17 mouse cellular contexts compared by ENCODE assay signal in the genomic region with DNA sequence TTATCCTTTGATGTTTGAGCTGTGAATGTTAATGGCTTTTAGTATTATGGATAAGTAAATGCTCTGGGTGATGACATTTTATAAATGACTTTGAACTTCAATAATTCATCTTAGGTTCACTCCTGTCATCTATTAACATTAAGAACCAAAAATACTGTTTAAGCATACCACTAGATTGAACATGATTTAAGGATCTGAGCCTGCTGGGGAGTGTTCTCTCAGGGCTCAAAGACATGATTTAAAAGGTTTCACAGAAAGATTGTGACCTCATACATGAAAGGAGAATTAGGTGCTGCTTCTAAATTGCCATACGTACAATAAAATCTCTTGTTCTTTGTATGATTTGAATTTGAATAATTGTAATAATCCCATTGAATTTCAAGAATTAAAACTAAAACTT.
DNase-seq lines count a peak whose midpoint lies in the region; ATAC-seq and TF ChIP-seq lines count a peak whose summit lies in the region.
"Had no signal": no experiment of that assay in that cellular context is flagged by ENCODE, and none has a peak within 500 bp of the region (broad histone marks: within the 10 kb centered on the region; RNA-seq: fewer than 3 reads in every experiment).

No protein-coding gene starts in this region.

- DNase-seq in forebrain, postnatal 0 days: no peak
- DNase-seq in forebrain, embryonic 11.5 days (ENCODE audit: low spot score): no peak
- DNase-seq in brain, embryonic 14.5 days (ENCODE audit: low read depth): peak; percentile 23
- DNase-seq in mesoderm, embryonic 11.5 days (ENCODE audit: low read depth, low spot score): peak; percentile 12
- DNase-seq: adrenal gland, adult 2 months; adrenal gland, postnatal 10 days; adrenal gland, postnatal 25 days; cerebellum, adult 11-12 months; cerebellum, adult 2 months; cerebellum, adult 9-10 months; cerebellum, postnatal 10 days; cerebellum, postnatal 25 days had no signal

- no peak overlapping the region for H3K27ac ChIP-seq in forebrain, postnatal 0 days (ENCODE audit: low read depth, low read length)
- H3K27ac ChIP-seq in forebrain, embryonic 11.5 days (ENCODE audit: low read depth, low read length): no peak overlapping the region
- no peak overlapping the region for H3K27ac ChIP-seq in hindbrain, embryonic 13.5 days
- H3K27ac ChIP-seq: embryonic facial prominence, embryonic 10.5 days; embryonic facial prominence, embryonic 12.5 days; forebrain, embryonic 12.5 days; forebrain, embryonic 15.5 days had no signal

- peak; percentile 64; the same call in 1 of the 2 replicates for ATAC-seq in forebrain, postnatal 0 days
- no peak for ATAC-seq in forebrain, embryonic 11.5 days (replicated peaks; ENCODE audit: low FRiP score)
- no peak for ATAC-seq in hindbrain, embryonic 13.5 days (ENCODE audit: low FRiP score)
- ATAC-seq: forebrain, embryonic 15.5 days had no signal

- H3K27me3 ChIP-seq in forebrain, postnatal 0 days (ENCODE audit: insufficient read depth, low read length): no peaks in the 10 kb centered on the region
- H3K27me3 ChIP-seq in forebrain, embryonic 11.5 days (ENCODE audit: control insufficient read depth, insufficient read depth, low read length): no peaks in the 10 kb centered on the region
- no peaks in the 10 kb centered on the region for H3K27me3 ChIP-seq in hindbrain, embryonic 13.5 days
- H3K27me3 ChIP-seq: embryonic facial prominence, embryonic 12.5 days; forebrain, embryonic 12.5 days; forebrain, embryonic 15.5 days had no signal

- WGBS in forebrain, postnatal 0 days: 70% methylated on average over 1 of the region's 1 CpGs
- 92% methylated on average over 1 of the region's 1 CpGs for WGBS in forebrain, embryonic 11.5 days
- 75% methylated on average over 1 of the region's 1 CpGs for whole genome bisulfite sequencing in hindbrain, embryonic 13.5 days

- no peak overlapping the region for H3K4me2 ChIP-seq in forebrain, postnatal 0 days (ENCODE audit: low read depth)
- no peak overlapping the region for H3K4me2 ChIP-seq in forebrain, embryonic 11.5 days (ENCODE audit: low read depth, low read length, severe bottlenecking)
- H3K4me2 ChIP-seq in hindbrain, embryonic 13.5 days: no peak overlapping the region
- H3K4me2 ChIP-seq: embryonic facial prominence, embryonic 12.5 days; forebrain, embryonic 12.5 days; forebrain, embryonic 15.5 days had no signal

- H3K4me1 ChIP-seq in forebrain, postnatal 0 days (ENCODE audit: insufficient read depth): no peaks in the 10 kb centered on the region
- no peaks in the 10 kb centered on the region for H3K4me1 ChIP-seq in forebrain, embryonic 11.5 days (replicated peaks; ENCODE audit: control insufficient read depth, insufficient read depth, low read length)
- H3K4me1 ChIP-seq in hindbrain, embryonic 13.5 days (replicated peaks): no peaks in the 10 kb centered on the region
- H3K4me1 ChIP-seq: embryonic facial prominence, embryonic 10.5 days; embryonic facial prominence, embryonic 12.5 days; forebrain, embryonic 12.5 days; forebrain, embryonic 15.5 days had no signal

- no peak for TF ChIP-seq POLR2A in brain, embryonic 14.5 days (IDR thresholded peaks at IDR 0.05; ENCODE audit: borderline replicate concordance, extremely low read depth, insufficient read depth, insufficient read length, poor library complexity, severe bottlenecking)

- no peak for TF ChIP-seq CTCF in forebrain, postnatal 0 days (IDR thresholded peaks at IDR 0.05; ENCODE audit: low read depth)
- no peak for TF ChIP-seq CTCF in brain, embryonic 14.5 days (IDR thresholded peaks at IDR 0.05; ENCODE audit: borderline replicate concordance, extremely low read depth, insufficient read depth, insufficient read length)

- H3K36me3 ChIP-seq in forebrain, postnatal 0 days (ENCODE audit: insufficient read depth): no peaks in the 10 kb centered on the region
- H3K36me3 ChIP-seq in forebrain, embryonic 11.5 days (ENCODE audit: control insufficient read depth, insufficient read depth, low read length): no peaks in the 10 kb centered on the region
- H3K36me3 ChIP-seq in hindbrain, embryonic 13.5 days: no peaks in the 10 kb centered on the region
- H3K36me3 ChIP-seq: embryonic facial prominence, embryonic 10.5 days; embryonic facial prominence, embryonic 12.5 days; forebrain, embryonic 12.5 days; forebrain, embryonic 15.5 days had no signal

- no peak overlapping the region for H3K9ac ChIP-seq in forebrain, postnatal 0 days
- H3K9ac ChIP-seq in forebrain, embryonic 11.5 days (ENCODE audit: low read length): no peak overlapping the region
- H3K9ac ChIP-seq in hindbrain, embryonic 13.5 days: no peak overlapping the region
- H3K9ac ChIP-seq: embryonic facial prominence, embryonic 12.5 days; forebrain, embryonic 12.5 days; forebrain, embryonic 15.5 days had no signal

- H3K9me3 ChIP-seq in forebrain, postnatal 0 days (ENCODE audit: low read length): no peaks in the 10 kb centered on the region
- no peaks in the 10 kb centered on the region for H3K9me3 ChIP-seq in forebrain, embryonic 11.5 days (ENCODE audit: control insufficient read depth, low read length)
- H3K9me3 ChIP-seq in hindbrain, embryonic 13.5 days: no peaks in the 10 kb centered on the region
- H3K9me3 ChIP-seq: embryonic facial prominence, embryonic 10.5 days; embryonic facial prominence, embryonic 12.5 days; forebrain, embryonic 12.5 days; forebrain, embryonic 15.5 days had no signal

- no peak overlapping the region for H3K4me3 ChIP-seq in forebrain, postnatal 0 days (ENCODE audit: low read depth, low read length)
- H3K4me3 ChIP-seq in forebrain, embryonic 11.5 days (ENCODE audit: low read depth, low read length): no peak overlapping the region
- H3K4me3 ChIP-seq in hindbrain, embryonic 13.5 days: no peak overlapping the region
- H3K4me3 ChIP-seq: embryonic facial prominence, embryonic 10.5 days; embryonic facial prominence, embryonic 12.5 days; forebrain, embryonic 12.5 days; forebrain, embryonic 15.5 days had no signal

Comparison
In these comparisons a context has a peak if more than half of its experiments do, and no peak if none do; other contexts are left out.
1. DNase-seq: peak in brain, embryonic 14.5 days (single experiment) and mesoderm, embryonic 11.5 days (single experiment); none in forebrain, postnatal 0 days (single experiment) and forebrain, embryonic 11.5 days (single experiment).